In the genomic region with DNA sequence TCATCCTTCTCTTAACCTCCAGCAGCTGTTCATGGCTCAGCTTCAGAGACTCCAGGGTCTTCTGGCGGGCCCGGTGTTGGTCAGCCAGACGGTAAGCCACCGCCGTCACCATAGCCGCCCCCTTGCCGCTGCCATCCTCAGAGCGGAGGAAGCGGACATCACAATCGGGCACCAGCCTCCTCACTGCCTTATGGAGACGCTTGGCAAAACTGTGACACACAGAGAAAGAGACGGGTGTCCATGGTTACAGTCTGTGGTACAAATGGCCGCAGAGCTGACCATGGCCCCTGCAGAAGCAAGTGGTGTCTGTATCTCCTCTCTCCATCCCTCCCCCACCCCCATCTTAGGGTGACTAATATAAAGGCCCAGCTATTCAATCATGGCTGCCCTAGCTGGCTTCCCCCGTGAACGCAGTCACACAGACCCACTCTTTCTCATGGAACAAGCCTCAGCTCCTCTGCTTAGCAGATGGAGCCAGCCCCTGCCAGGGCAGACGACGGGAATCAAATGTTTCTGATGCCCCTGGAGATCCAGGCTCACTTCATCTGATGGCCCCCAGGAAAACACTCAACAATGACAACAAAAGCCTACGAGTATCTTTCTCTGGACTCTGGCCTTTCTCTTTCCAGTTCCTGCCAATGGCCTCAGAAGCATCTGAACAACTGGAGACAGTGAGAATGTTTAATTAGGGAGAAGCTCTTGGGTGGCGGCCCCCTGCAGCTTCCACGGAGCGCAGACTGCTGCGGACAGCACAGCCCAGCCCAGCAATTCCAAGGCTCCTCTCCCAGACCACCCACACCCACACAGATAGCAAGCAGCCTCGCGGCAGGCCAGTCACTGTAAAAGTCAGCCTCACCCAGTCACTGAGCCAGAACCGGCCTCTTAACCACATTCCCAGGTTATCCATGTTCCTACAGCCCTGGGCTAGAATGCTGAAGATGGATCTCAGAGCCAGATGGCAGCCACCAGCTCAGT, we compare ENCODE assay signal across 17 mouse cellular contexts. TPM values are rescaled to one million over a fixed set of nuclear protein-coding genes. Genes with fewer than 3 reads are reported as not detected.
A peak's percentile ranks its signal among the peaks of the same experiment; 100 is the strongest.
DNase-seq lines count a peak whose midpoint lies in the region; ATAC-seq and TF ChIP-seq lines count a peak whose summit lies in the region.
"Had no signal": no experiment of that assay in that cellular context is flagged by ENCODE, and none has a peak within 500 bp of the region (broad histone marks: within the 10 kb centered on the region; RNA-seq: fewer than 3 reads in every experiment).

No protein-coding gene starts in this region.

- no peak overlapping the region for H3K4me2 ChIP-seq in hindbrain, postnatal 0 days (ENCODE audit: low read depth, low read length)
- no peak overlapping the region for H3K4me2 ChIP-seq in hindbrain, embryonic 11.5 days (replicated peaks; ENCODE audit: low read depth, low read length)
- H3K4me2 ChIP-seq: embryonic facial prominence, embryonic 15.5 days; neural tube, embryonic 12.5 days had no signal

- no peak for DNase-seq in hindbrain, postnatal 0 days (ENCODE audit: low spot score)
- DNase-seq in hindbrain, embryonic 11.5 days (ENCODE audit: low spot score) = no peak
- peak; percentile 46 to 52 for DNase-seq in layer of hippocampus, postnatal 14 days (ENCODE audit: low spot score in 2 of 2)
- DNase-seq in layer of hippocampus, adult 9-11 months = no peak
- peak; percentile 15 to 18 for DNase-seq in right cerebral cortex, adult 2 months (ENCODE audit: low spot score in 2 of 2)
- no peak for DNase-seq in right cerebral cortex, postnatal 14 days
- no peak for DNase-seq in forebrain, embryonic 10.5 days (ENCODE audit: extremely low spot score, low spot score)
- DNase-seq: cerebellum, adult 9-11 months; embryo, embryonic 11 days; gastrocnemius, postnatal 36 days; heart, postnatal 14 days; kidney, postnatal 25 days; lung, adult 18-20 months; thymus, adult 2 months had no signal

- H3K9ac ChIP-seq in hindbrain, postnatal 0 days (replicated peaks; ENCODE audit: low read length) = no peak overlapping the region
- no peak overlapping the region for H3K9ac ChIP-seq in hindbrain, embryonic 11.5 days (ENCODE audit: low read depth, low read length)
- H3K9ac ChIP-seq: embryonic facial prominence, embryonic 15.5 days; neural tube, embryonic 12.5 days had no signal

- TF ChIP-seq CTCF in hindbrain, postnatal 0 days (IDR thresholded peaks at IDR 0.05; ENCODE audit: low read depth) = no peak

- H3K4me3 ChIP-seq in hindbrain, postnatal 0 days (ENCODE audit: low read length) = no peak overlapping the region
- no peak overlapping the region for H3K4me3 ChIP-seq in hindbrain, embryonic 11.5 days (ENCODE audit: low read depth, low read length)
- H3K4me3 ChIP-seq in forebrain, embryonic 10.5 days = no peak overlapping the region
- H3K4me3 ChIP-seq: embryonic facial prominence, embryonic 15.5 days; heart, embryonic 10.5 days; neural tube, embryonic 12.5 days had no signal

- peak; percentile 46 for ATAC-seq in hindbrain, postnatal 0 days
- no peak for ATAC-seq in hindbrain, embryonic 11.5 days (ENCODE audit: low FRiP score)

- no peaks in the 10 kb centered on the region for H3K27me3 ChIP-seq in hindbrain, postnatal 0 days (ENCODE audit: insufficient read depth, low read length)
- H3K27me3 ChIP-seq in hindbrain, embryonic 11.5 days (ENCODE audit: control insufficient read depth, insufficient read depth, low read length) = no peaks in the 10 kb centered on the region
- H3K27me3 ChIP-seq in forebrain, embryonic 10.5 days (ENCODE audit: poor library complexity, severe bottlenecking) = no peaks in the 10 kb centered on the region
- H3K27me3 ChIP-seq: embryonic facial prominence, embryonic 15.5 days; neural tube, embryonic 12.5 days had no signal

- no peaks in the 10 kb centered on the region for H3K9me3 ChIP-seq in hindbrain, postnatal 0 days (ENCODE audit: low read length)
- H3K9me3 ChIP-seq in hindbrain, embryonic 11.5 days (ENCODE audit: control insufficient read depth, low read length) = no peaks in the 10 kb centered on the region
- H3K9me3 ChIP-seq in forebrain, embryonic 10.5 days = no peaks in the 10 kb centered on the region
- H3K9me3 ChIP-seq: embryonic facial prominence, embryonic 15.5 days; heart, embryonic 10.5 days; neural tube, embryonic 12.5 days had no signal

- 66% methylated on average over 25 of the region's 25 CpGs for WGBS in hindbrain, postnatal 0 days
- WGBS in hindbrain, embryonic 11.5 days = 86% methylated on average over 25 of the region's 25 CpGs
- 92% methylated on average over 25 of the region's 25 CpGs for WGBS in forebrain, embryonic 10.5 days

- peak overlapping the region; percentile 32; the same call in 1 of the 2 replicates for H3K27ac ChIP-seq in hindbrain, postnatal 0 days
- H3K27ac ChIP-seq in hindbrain, embryonic 11.5 days (ENCODE audit: low read depth, low read length) = no peak overlapping the region
- H3K27ac ChIP-seq in forebrain, embryonic 10.5 days = no peak overlapping the region
- H3K27ac ChIP-seq: embryonic facial prominence, embryonic 15.5 days; heart, embryonic 10.5 days; neural tube, embryonic 12.5 days had no signal

- 0 out of 2 replicates have a peak, but pooled peaks cover 4% of the 10 kb centered on the region for H3K4me1 ChIP-seq in hindbrain, postnatal 0 days (ENCODE audit: insufficient read depth, low read length)
- no peaks in the 10 kb centered on the region for H3K4me1 ChIP-seq in hindbrain, embryonic 11.5 days (replicated peaks; ENCODE audit: control insufficient read depth, insufficient read depth, low read length)
- H3K4me1 ChIP-seq in forebrain, embryonic 10.5 days = no peaks in the 10 kb centered on the region
- H3K4me1 ChIP-seq: neural tube, embryonic 12.5 days had no signal

- no peaks in the 10 kb centered on the region for H3K36me3 ChIP-seq in hindbrain, postnatal 0 days (ENCODE audit: insufficient read depth, low read length)
- H3K36me3 ChIP-seq in hindbrain, embryonic 11.5 days (ENCODE audit: control insufficient read depth, insufficient read depth, low read length) = no peaks in the 10 kb centered on the region
- H3K36me3 ChIP-seq in forebrain, embryonic 10.5 days (replicated peaks) = peaks cover 89% of the 10 kb centered on the region

RNA-seq across cellular contexts. Expression of a gene that starts 31.7 kb away (rescaled TPM):
- 55.7 and 68.4 TPM in 2 replicates for total RNA-seq in hindbrain, postnatal 0 days (2014; rRNA removed)
- 136 and 142 TPM in 2 replicates for polyA plus RNA-seq in hindbrain, postnatal 0 days (2015; fragmentation: Nextera tagmentation; extraction: Ambion mirVana)
- polyA plus RNA-seq in hindbrain, embryonic 11.5 days (2014; fragmentation: Nextera tagmentation; extraction: Ambion mirVana) = 104 and 107 TPM in 2 replicates
- total RNA-seq in layer of hippocampus, postnatal 14 days (2021) = 10 to 100 TPM; 36.4 to 41.4 TPM
- polyA plus RNA-seq in forebrain, embryonic 10.5 days (2016; fragmentation: Nextera tagmentation; extraction: Ambion mirVana) = 92.5 and 99.7 TPM in 2 replicates

RNA-seq across cellular contexts. Expression of a gene that starts 37.3 kb away (rescaled TPM):
- total RNA-seq in hindbrain, postnatal 0 days (2014; rRNA removed) = 6.0 and 13.0 TPM in 2 replicates
- polyA plus RNA-seq in hindbrain, postnatal 0 days (2015; fragmentation: Nextera tagmentation; extraction: Ambion mirVana) = 2.6 and 3.6 TPM in 2 replicates
- polyA plus RNA-seq in hindbrain, embryonic 11.5 days (2014; fragmentation: Nextera tagmentation; extraction: Ambion mirVana) = 16.2 and 18.7 TPM in 2 replicates
- total RNA-seq in layer of hippocampus, postnatal 14 days (2021) = 10 to 100 TPM in 1 of 2 experiments, 1 to 10 TPM in 1; 9.3 to 11.2 TPM
- 36.1 and 39.0 TPM in 2 replicates for polyA plus RNA-seq in forebrain, embryonic 10.5 days (2016; fragmentation: Nextera tagmentation; extraction: Ambion mirVana)

Comparison
In these comparisons a context has a peak if more than half of its experiments do, and no peak if none do; other contexts are left out.
1. DNase-seq: peak in layer of hippocampus, postnatal 14 days (2 of 2) and right cerebral cortex, adult 2 months (2 of 2); none in hindbrain, postnatal 0 days (single experiment), hindbrain, embryonic 11.5 days (single experiment), layer of hippocampus, adult 9-11 months (single experiment), right cerebral cortex, postnatal 14 days (single experiment) and forebrain, embryonic 10.5 days (single experiment).